Mouse (Mus musculus) liver, adult (tissue): ENCODE data around the gene Olfr582.

Experiments used
- GATA4 ChIP-seq: IDR thresholded peaks from 2 replicates; pipeline ENCODE4 v1.6.1; 2014; ENCODE audit warnings: mild to moderate bottlenecking, low read length; ENCODE audit not compliant: insufficient replicate concordance

Olfr582 gene

DNA sequence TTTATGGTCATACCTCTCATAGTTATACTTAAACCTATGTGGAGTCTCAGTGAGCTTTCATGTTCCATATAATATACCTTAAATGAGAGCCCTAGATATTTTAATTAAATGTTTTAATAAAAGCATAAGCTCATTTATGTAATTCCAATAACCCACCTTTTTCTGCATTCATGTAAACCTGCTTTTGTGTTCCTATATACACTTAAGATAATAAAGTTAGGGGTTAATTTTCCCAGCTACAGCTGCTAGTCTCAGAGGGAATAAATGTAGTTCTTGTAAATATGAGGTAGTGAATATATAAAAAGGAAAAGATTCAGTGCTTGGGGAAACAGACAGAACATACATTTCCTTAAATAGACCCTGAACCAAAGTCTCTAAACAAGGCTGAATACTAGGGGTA, at the start of gene Olfr582:
Gene Olfr582 (plus strand): TSS at position 301 of the 400 bp plus-strand sequence.
- TF ChIP-seq GATA4: no peak

- no peak for TF ChIP-seq GATA4
Observed at GRCm38 (mm10) chr7:102989224-102989623, 48.6 kb upstream of the Olfr582 start, which contains the start of gene Olfr578. Gene Olfr578 (minus strand): TSS chr7:102989324.

DNA sequence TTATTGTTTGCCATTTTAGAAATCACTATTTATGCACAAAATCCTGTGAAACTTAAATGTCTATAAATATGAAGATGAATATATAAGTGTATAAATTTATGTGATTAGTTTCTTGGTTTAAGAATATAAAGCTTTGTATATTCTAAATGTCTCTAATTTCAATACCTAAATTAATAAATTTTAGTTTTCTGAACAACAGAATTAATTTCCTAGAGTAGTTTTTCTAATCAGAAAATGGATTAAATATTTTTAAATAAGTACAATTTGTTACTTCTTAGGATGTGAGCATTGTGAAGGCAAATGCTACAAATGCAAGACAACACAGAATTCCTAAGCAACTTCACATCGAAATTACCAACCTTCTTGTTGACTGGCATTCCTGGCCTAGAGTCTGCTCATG, 13.2 kb downstream of the Olfr582 start, which contains the start of gene Olfr583:
Gene Olfr583 (plus strand): TSS at position 301 of the 400 bp plus-strand sequence.
- TF ChIP-seq GATA4: no peak

DNA sequence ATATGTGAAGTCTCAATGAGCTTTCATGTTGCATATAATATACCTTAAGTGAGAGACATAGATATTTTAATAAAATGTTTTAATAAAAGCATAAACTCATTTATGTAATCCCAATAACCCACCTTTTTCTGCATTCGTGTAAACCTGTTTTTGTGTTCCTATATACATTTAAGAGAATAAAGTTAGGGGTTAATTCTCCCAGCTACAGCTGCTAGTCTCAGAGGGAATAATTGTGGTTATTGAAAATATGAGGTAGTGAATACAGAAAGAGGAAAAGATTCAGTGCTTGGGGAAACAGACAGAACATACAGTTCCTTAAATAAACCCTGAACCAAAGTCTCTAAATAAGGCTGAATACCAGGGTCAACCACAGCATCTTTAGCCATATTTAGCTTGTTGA, 43.8 kb downstream of the Olfr582 start, which contains the start of gene Olfr584:
Gene Olfr584 (plus strand): TSS at position 301 of the 400 bp plus-strand sequence.
- no peak for TF ChIP-seq GATA4
